Mouse (Mus musculus) thymus, postnatal 36 days (tissue): ENCODE measurements around the gene Specc1l.
"Not testable (repeated sequence)": the region's sequence is repeated elsewhere in the genome, so short reads cannot be mapped to it uniquely, and the experiment has no call there.

Source experiments
- DNase-seq, 2 experiments: peaks; one replicate each; pipeline ENCODE4 v3.0.0; 2022; ENCODE audit warnings: mixed read lengths in 2 of 2

The Specc1l gene

DNA sequence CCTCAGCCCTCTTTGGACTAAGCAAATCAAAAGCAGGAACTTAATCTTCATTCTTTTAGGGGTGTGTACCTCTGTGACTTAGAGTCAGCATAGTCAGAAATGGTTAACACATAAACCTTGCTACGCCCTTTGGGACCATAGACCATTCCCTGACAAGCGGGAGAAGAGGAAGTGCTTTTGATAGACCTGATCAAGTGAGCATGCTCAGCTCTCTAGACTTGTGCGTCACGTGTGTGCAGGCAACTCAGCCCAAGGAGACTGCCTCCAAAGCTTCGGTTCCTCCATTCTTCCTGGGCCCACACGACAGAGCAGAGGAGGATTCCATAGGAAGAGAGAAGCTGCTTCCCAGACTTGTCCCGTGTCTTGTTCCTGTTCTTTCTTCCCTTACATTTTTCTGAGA lies 76.7 kb downstream of the Specc1l start:
- no peak for DNase-seq

DNA sequence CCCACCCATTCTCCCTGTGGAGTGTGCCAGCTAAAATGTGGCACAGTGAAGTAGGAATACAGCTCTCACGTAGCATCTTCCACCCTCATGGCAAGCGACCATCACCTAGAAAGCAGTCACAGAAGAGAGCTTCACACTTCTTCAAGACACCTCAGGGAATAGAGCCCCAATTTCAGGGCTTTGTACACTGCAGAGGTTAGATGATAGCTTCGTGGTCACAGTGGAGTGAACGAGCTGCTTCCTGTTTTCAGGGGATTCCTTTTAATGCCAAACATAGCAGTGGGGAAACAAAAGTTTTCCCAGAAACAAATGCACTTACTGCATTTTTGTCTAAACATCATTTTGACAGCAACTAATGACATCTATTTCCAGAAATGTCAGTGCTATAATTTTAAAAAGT lies 77.5 kb downstream of the Specc1l start:
- DNase-seq: no peak

DNA sequence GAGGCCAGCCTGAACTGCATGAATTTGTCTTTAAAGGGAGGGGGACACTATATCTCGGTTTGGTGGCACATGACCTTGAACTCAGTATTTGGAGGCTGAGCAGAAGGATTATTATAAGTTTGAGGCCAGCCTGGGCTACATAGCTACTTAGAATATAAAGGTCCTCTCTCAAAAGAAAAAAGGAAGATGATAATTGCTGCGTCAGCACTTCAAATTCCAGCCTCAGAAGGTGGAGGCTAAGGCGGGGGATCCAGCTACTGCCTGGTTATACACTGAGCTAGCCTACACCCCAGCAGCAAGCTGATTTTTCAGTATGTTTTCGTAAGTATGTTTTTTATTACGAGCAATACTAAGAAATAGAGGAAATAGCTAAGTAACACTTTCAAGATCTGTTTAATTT lies 78.8 kb downstream of the Specc1l start:
- no peak for DNase-seq

DNA sequence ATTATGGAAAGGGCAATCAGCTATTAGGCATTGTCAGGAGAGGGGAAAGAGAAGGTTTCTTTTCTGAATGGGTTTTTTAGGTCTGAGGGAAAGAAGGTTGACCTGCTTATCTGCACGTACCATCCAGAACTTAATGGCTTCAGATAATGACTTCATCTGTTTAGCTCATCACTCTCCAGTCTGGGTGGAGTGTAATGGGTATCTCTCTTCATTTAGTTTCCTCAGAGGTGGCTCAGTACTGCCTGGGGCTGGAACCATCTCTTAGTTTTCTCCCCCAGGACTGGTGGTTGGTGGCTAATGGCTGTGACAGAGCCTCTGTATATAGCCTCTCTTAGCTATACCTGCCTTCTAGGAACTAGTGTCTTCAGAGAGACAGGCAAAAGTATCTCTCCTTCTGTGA lies 79.5 kb downstream of the Specc1l start:
- no peak for DNase-seq

DNA sequence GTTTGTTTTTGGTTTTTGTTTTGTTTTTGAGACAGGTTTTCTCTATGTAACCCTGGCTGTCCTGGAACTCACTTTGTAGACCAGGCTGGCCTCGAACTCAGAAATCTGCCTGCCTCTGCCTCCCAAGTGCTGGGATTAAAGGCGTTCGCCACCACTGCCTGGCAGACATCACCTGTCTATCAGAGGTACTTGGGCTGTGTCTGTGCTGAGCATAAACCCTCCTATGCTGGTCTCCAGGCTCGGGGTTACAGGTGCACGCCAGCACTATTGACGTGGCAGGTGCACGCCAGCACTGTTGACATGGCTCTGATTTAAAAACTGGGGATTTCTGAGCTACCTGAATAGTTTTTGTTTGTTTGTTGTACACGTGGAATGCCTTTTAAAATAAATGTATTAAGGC lies 80.3 kb downstream of the Specc1l start:
- not testable (repeated sequence) for DNase-seq

DNA sequence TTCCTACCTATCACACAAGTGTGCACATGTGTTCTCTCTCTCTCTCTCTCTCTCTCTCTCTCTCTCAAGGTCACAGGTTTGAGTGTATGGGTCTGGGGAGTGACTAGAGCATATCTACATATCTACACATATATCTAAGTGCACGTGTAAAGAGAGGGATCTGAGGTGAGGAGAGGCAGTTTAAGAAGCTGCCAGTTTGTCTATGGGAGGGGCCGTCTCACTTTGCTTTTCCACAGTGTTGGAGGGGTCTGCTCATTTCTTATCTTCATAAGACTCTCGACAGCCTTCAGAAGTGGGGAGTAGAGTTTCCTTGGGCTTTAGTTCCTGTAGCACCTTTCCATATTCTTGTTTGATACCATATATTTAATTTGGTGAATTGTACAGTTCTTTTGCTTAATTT lies 81.4 kb downstream of the Specc1l start:
- DNase-seq: no peak

DNA sequence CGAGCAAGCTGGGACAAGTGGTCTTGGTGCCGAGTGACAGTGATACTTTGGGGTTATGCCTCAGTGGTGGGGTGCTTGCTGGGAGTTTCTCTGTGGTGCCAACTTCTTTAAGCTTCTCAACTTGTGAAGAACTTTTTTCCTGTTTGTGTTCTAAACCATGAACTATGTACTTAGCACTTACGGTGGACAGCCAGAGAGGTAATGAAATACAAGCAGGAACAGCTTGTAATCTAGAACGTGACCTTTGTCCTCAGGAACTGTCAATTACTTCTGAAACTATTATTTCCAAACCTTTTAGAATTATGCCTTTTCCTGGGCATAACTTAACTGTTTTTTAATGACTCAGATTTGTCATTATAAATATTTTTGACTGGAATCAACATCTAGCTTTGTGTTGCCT lies 82.5 kb downstream of the Specc1l start:
- DNase-seq: no peak

DNA sequence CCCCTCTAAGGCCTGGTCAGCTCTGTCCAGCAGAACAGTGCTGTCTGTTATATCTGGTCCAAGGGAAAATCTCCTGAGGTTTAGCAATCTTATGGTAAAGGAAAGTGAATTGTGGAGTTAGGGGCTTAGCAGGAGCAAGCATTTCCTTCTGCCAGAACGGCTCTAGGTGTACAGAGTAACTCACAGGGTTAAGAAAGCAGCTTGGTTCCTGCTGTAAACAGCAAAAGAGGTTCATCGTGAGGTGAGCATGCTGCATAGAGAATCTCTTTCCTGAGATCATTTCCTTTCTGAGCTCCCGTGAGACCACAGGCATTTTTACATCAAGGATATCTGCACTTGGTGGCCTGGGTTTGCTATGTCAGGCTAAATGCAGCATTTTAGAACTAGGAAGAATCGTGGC lies 83.1 kb downstream of the Specc1l start:
- no peak for DNase-seq

DNA sequence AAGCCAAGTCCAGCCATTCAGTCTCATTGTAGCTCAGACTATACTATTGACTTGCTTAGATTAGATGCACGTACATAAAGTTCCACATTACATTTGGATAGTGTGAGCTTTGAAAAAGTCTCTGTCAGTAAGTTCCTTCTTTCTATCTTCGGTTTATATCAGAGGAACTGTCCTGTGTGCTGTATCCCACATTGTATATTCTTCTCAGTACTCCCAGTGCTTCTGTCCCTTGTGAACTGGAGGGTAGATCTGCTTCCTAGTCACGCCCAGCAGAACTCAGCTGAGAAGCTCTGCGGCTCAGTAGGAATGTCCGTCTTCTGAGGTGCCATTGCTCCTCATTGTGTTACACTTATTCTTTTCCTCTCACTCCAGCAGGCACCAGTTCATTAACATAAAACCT lies 86.7 kb downstream of the Specc1l start:
- no peak for DNase-seq

DNA sequence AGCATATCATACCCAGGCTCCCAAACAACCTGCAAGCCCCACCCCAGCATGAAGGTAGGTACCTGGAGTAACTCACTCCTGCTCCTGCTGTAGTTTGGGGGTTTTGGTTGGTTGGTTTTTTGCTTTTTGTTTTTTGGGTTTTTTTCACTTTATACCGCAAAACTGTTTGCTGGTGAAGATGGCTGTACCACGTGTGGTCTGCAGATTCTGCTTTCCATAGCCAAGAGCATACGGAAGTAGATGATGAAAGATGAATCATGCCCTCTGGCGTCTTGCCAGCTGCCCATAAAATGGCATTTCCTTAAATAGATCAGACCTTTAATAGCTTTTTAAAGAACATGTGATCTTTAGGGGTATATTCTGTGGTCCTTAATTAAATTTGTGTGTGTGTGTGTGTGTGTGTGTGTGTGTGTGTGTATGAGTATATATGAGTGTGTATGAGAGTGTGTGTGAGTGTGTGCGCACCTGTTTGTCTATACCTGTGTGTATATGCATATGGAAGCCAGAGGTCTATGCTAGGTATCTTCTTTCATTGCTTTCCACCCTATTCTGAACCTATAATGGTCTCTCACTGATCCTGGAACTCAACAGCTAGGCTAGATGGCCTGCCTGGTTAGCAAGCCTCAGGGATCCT lies 88.0 kb downstream of the Specc1l start:
- no peak for DNase-seq

DNA sequence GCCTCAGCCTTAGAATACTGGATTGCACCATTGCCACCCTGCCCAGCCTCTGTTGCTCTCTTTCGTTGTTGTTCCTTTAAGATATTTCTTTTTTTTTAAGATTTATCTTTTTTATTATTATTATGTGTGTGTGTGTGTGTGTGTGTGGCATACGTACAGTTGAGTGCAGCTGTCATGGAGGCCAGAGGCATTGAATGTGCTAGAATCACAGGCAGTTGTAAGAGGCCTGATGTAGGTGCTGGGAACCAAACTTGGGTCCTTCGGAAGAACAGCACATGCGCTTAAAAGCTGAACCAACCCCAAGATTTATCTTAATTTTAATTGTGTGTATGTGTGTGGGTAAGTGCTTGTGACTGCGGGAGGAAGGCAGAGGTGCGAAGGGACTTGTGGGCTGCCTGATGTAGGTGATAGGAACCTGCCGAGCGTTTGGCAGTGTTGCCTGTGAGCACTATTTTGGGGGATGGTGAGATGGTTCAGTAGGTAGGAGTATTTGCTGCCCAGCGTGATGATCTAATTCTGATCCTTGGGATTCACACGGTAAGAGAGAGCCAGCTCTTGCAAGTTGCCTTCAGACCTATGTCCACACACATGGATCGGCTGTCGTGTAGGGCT lies 89.4 kb downstream of the Specc1l start:
- no peak for DNase-seq

DNA sequence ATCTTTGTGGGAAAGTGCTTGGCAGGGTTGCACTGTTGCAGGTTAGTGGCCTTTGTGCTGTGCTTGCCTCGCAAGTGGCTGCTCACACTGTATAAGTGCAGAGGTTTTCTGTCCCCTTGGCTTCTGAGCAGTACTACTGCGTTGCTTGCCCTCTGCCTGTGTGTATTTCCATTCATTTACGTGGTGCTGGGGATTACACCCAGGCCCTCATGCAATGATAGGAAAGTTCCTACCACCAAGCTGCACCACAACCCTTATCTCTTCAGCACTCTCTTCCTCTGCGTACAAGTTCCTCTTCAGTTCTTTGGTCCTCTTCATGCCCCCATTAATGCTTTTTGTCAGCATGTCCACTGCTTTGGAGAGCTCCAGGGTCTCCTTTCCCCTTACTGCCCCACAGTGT lies 90.1 kb downstream of the Specc1l start:
- DNase-seq: no peak

DNA sequence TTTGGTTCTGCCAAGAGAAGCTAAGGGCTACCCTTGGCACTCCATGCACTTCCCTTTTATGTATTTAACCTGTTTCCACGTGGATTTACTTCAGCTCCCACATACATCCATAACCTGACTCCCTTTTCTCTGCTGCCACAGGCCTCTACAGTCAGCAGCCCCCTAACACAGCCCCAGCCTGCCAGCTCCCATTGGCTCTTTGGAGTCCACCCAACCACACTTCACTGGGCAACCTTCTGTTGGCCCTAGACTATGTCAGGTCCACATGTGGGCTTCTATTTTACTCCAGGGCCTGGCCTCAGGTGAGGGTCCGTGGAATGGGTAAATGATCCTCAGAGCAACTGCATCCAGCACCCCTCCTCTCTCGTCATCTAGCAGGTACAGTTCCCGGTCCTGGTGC lies 90.7 kb downstream of the Specc1l start:
- DNase-seq: no peak

DNA sequence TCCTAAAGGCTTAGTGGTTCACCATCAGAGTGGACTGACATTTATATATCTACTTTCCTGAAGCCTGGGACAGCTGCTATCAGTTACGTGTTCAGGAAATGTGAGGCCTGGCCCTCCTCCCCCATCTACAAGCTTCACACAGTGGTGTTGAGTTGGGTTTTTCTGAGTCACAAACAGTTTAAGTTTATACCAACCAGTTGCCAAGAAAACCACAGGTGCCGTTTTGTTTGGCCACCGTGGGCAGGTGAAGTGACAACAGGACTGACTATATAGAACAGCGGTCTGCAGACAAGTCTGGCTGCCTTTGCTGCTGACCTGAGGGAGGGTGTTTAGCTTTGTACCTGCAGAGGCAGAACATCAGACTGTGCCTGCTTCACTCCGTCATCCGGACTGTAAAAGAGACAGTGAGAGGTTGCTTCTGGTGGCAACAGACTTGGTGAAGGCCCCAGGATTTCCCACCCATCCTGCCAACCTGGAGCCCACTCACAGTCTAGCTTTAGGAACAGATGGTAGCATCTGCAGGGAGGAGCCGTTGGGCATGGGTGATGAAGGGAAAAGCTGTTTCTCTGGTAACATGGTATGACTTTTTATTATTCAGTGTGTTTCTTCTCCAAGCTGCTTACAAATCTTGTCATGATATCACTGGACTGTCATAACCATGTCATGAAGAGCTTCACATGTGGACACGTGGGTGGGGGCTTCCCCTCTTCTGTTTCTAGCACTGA lies 91.6 kb downstream of the Specc1l start:
- DNase-seq: no peak

DNA sequence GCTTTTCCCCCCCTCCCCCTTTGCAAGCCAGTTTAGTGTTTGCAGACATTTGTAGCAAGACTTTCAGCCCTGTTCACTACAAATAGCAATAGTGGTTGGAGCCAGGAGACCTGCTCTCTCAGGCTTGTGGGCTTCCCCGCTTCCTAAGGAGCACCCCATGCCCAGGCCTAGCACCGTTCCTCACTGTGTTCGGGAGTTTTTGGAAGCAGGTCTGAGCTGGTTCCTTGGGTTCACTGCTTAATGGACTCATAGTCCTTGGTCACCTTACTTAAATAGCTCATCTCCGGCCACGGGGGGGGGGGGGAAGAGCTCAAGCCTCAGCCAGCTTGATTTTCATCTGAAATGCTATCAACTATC lies 92.2 kb downstream of the Specc1l start:
- DNase-seq: no peak

DNA sequence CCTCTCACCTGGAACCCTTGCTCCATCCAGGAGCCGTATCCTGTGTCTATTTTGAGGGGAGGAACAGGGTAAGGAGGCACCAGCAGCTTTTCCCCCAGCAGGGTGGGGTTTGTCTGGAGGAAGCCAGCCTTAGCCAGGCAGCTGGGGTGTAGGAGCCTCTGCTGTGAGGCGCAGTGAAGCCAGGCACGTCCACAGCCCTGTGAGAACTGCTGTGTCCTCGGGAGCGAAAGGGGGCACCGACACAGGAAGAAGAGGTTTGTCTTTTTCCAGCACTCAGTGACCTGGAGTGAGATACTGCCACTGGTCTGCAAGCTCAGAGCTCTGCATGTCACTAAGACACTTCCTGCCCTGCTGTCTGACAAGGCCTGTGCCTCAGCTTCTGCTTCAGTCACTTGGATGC lies 92.5 kb downstream of the Specc1l start:
- peak in 1 of 2 experiments; percentile 31 for DNase-seq

DNA sequence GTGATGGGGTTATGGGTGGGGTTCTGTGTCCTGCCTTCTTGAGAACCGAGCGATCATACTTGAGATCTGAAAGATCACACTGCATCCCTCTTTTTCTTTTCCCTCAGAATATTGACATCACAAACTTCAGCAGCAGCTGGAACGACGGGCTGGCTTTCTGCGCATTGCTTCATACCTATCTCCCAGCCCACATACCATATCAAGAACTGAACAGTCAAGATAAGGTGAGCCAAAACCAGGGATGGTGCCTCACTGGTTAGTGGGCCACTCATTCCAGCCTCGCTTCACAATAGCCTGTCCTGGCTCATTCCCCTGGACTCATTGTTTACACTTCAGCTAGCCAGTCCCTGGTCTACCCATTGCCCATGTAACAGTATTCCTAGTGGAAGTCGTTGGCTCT lies 95.3 kb downstream of the Specc1l start:
- no peak for DNase-seq

DNA sequence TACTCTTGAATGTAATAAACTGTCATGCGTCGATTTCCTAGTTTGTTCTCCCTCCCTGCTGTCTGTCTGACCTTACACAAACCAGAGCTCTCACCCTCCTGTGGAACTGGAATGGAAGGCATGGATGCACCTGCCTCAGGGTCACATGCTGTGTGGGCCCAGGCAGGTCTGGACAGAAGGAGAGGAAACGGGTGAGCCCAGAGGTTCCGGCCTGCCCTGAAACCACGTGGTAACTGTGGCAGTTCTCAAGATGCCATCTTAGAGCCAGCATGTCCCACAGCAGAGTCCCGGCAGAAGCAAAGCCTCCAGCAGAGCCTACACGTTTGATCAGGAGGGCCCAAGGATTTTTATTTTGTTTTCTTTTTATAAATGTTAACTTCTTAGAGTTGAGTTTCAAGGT lies 100.5 kb downstream of the Specc1l start:
- no peak for DNase-seq

DNA sequence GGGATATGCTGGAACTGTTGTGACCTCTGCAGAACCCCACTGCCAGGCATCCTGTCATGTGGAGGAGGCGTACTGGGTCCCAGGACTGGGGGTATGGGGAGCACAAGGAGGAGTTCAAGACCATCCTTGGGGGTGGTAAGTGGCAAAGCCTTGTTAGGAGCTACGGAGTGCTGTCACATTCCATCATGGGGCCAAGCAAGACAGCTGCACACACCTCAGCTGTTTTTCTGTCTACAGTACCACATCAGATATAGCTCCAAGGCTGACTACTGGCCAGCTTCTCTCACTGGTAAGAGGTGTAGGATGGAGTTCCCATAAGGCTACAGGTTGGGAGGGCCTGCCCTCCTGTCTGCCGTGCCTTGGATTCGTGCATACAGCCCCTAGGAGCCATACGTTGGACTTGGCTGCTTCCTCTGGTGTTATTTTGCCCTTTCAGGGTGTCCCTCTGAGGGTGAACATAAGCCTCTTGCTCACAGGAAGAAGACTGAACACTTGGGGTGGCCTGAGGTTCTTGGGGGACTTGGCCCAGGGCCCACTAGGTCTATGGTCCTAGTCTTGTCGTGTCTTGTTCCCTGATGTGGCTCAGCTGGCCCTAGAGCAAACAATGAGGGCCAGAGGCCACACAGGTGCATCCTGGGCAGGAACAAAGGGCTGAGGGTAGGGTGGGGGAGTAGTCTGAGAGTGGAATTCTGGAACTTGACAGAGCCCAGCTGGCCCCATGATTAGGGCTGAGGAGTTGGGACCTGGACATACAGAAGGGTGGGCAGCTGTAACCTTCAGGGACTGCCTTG lies 102.5 kb downstream of the Specc1l start:
- no peak for DNase-seq

DNA sequence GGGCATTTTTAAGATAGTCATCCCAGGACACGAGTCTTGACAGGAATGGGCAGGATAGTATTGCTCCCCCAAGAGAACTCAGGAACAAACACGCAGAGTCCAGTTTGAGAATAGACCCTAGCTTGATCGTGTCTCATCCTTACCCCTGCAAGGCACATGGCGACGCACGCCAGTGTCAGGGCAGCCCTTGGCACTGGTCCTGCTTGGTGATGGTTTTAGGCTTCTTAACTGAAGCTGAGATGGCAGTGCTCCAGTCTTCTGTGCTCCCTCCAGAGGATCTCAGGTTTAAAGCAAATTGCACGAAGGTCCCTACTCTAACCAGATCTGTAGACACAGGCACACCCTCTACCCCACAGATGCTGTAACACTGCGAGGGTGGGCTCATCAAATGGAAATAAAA lies 103.9 kb downstream of the Specc1l start:
- no peak for DNase-seq

DNA sequence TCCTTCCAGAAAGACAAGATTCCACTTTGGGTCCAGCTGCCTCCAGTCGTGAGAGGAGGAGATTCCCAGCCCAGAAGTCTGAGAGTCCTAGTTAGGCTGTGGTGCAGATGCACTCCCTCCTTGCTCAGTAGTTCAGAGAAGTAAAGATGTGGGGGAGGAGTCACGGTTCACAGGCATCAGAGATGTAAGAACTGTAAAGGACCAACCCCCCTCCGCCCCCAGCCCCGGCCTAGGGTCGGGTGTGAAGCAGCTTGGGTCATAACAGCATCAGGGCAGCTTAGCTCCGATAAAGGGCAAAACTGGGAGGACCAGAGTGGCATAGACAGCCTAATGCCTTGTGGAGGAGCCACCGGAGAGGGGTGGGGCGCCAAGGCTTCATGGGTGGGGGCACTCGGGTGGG lies 104.6 kb downstream of the Specc1l start:
- DNase-seq: peak; percentile 53 to 59

DNA sequence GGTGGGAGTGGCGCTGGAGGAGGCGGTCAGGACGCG lies 104.8 kb downstream of the Specc1l start, which contains the start of gene Adora2a:
Gene Adora2a (plus strand): TSS at position 6 of the 36 bp plus-strand sequence.
- no peak for DNase-seq

DNA sequence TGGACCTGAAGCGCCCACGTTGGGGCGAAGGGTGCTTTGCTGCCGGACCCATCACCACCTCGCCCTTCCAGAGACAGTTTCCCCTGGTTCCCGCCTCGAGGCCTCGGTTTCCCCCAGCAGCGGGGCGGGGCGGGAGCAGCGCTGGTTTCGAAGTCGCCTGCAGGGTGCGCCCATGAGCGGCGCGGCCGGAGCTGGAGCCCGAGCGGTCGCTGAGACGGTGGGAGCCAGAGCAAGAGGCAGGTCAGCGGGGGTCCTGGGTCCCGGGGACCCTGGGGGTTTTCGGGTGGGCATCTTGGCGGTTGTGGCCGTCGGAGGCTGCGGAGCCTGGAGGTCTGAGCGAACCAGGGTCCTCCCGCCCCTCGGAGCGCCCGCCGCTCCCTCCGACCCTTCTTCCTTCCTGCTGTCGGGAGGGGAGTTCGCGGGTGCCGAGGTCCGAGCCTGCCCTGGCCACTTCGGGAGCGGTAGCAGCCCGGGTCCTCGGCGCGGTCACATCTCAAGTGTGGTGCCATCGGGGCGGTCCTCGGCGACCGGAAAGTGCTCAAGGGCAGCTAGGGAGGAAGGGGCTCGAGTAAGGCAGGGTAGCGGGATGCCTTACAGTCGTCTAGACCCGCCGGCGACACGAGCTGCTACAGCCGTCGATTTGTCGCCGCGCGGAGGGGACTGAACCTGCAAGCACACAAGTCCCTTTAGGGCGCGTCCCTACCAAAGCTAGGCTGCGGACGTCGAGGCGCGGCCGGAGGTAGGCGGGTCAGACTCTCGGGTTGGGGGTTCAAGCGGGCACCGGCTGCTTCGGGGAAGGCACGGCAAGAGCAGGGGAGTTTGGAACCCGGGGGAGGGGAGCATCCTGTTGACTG lies 105.3 kb downstream of the Specc1l start:
- DNase-seq: peak; percentile 83 to 87
